Mouse (Mus musculus) left cerebral cortex, adult 11 months (tissue): ENCODE measurements around the gene Ank3.
A peak's percentile ranks its signal among the peaks of the same experiment; 100 is the strongest.

Experiments used
- DNase-seq: peaks from one replicate; pipeline ENCODE4 v3.0.0; 2022; ENCODE audit warnings: low spot score

The Ank3 gene

GRCm38 (mm10) chr10:69477656-69478055, 79.1 kb downstream of the Ank3 start:
- no peak for DNase-seq

DNA sequence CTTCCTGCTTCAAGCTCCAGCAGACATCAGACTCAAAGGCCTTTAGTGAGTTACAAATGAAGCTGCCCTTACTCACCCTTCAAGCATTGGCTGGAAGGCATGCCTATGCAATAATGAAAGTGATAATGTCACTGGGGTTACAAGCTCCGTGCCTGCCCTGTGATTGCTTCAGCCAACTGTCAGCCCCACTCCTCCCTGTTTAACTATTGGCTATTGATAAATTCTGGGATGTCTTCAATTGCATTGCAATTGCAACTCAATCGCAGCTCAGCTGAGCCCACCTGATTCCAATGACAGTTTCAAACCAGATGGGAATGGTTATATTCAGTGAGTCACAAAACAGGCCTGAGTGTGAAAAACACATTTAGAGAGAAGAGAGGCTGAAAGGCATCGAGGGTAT, 80.3 kb downstream of the Ank3 start:
- DNase-seq, result no peak

DNA sequence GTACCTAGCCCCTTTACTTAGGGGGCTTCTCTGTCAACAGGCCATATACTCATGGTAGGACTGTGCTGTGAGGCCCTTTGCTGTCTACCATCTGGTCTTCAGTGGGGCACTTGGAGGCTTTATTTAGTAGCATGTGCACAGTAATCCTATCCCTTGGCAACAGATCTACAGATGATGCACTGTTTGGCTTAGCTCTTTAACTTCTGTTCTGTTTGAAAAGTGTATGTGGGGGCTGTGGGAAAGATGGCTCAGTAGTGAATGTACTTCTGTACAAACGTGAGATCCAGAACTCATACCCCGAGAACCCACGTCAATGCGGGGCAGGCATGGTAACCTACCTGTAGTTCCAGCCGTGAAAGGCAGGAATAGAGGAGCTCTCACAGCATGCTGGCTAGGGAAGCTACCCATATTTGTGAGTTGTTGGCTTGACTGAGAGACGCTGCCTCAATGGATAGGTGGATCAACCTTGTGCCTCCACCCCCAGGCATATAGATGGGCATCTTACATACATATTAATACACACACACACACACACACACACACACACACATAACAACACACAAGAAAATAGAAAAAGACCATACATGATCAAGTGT, 86.7 kb downstream of the Ank3 start:
- DNase-seq, result no peak

DNA sequence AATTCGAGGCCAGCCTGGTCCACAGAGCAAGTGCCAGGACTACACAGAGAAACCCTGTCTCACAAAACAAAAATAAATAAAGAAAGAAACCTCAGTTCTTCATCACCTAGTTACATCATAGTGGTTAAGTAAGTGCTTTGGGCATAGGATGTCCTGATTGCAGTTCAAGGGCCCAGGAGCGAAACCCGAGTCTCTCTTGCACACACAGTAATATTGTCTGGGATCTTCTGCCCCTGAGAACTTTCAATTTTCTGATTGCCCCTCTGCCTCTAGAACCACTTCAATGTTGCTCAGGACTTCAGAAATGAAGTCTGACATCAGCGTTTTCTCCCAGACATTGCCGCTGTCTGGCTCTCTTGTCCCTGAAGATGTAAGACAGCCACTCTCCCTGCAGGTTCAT, 91.6 kb downstream of the Ank3 start:
- no peak for DNase-seq

GRCm38 (mm10) chr10:69491975-69492374, 93.4 kb downstream of the Ank3 start:
- no peak for DNase-seq

- no peak for DNase-seq
Measured at GRCm38 (mm10) chr10:69497382-69497781, 98.8 kb downstream of the Ank3 start.

- peak; percentile 73 for DNase-seq
Measured at GRCm38 (mm10) chr10:69500171-69500860, 101.7 kb downstream of the Ank3 start.

GRCm38 (mm10) chr10:69503791-69504190, 105.2 kb downstream of the Ank3 start:
- DNase-seq, result no peak

GRCm38 (mm10) chr10:69507719-69508118, 109.1 kb downstream of the Ank3 start:
- DNase-seq, result no peak

- DNase-seq, result no peak
Measured at GRCm38 (mm10) chr10:69510392-69510791, 111.8 kb downstream of the Ank3 start.

DNA sequence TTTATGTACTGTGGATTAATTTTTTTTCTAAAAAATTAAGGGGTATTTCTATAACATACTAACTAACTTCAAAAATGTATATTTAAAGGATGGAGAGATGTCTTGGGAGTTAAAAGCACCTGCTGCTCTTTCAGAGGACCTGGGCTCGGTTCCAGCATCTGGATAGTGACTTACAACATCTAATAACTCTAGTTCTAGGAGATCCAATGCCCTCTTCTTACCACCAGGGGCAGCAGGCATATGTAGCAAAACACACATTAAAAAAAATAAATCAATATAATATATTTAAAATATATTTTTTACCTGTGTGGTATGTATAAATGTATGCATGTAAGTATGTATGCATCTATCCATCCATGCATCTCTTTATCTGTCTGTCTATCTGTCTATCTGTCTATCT, 112.7 kb downstream of the Ank3 start:
- no peak for DNase-seq

- DNase-seq, result no peak
Measured at GRCm38 (mm10) chr10:69521977-69522376, 123.4 kb downstream of the Ank3 start.

GRCm38 (mm10) chr10:69523202-69523601, 124.6 kb downstream of the Ank3 start:
- no peak for DNase-seq

DNA sequence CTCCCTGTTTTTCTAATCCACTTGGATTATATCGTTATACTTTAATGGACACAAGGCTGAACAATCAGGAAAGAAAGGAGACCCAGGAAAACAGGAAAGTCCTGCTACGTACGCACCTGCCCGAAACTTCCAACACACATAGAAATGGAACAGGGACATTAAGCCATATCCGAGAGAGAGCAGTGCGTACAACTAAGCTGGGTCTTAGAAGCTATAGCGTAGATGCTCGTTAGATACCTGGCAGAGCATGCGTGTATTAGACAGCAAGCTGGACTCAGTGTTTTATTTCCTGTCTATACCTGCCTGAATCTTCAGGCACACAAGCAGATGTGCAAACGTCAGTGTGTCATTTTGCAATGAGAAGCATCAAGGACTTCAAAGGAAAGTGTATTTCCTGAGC, 128.7 kb downstream of the Ank3 start:
- DNase-seq, result no peak

GRCm38 (mm10) chr10:69528746-69529145, 130.2 kb downstream of the Ank3 start:
- no peak for DNase-seq

- DNase-seq, result no peak
Measured at GRCm38 (mm10) chr10:69530326-69530725, 131.8 kb downstream of the Ank3 start.

GRCm38 (mm10) chr10:69531569-69531968, 133.0 kb downstream of the Ank3 start:
- DNase-seq, result no peak

DNA sequence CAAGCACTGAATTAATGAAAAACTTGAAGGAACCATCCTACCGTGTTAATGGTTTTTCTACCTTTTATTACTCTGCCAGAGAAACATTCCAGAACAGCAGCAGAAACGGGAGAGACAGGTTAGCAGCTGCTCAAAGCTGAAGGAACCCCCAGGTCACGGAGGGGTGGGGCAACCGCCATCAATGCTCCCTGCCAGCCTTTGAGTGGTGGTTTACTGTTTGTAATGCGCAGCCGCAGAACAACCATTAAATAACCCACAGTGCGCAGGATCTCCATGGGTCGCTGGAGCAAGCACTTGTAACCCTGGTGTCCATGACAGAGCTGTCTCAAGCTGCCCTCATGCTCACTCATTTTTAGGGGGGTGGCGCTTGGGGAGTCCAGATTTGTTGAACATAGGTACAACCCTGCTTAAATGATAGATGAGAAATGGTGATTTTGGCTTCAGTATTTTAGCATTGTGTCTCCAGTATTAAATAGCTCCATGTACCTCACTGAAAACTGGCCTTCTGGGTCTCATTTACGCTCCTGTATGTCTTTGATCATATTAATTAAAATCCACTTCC, 133.7 kb downstream of the Ank3 start:
- no peak for DNase-seq

DNA sequence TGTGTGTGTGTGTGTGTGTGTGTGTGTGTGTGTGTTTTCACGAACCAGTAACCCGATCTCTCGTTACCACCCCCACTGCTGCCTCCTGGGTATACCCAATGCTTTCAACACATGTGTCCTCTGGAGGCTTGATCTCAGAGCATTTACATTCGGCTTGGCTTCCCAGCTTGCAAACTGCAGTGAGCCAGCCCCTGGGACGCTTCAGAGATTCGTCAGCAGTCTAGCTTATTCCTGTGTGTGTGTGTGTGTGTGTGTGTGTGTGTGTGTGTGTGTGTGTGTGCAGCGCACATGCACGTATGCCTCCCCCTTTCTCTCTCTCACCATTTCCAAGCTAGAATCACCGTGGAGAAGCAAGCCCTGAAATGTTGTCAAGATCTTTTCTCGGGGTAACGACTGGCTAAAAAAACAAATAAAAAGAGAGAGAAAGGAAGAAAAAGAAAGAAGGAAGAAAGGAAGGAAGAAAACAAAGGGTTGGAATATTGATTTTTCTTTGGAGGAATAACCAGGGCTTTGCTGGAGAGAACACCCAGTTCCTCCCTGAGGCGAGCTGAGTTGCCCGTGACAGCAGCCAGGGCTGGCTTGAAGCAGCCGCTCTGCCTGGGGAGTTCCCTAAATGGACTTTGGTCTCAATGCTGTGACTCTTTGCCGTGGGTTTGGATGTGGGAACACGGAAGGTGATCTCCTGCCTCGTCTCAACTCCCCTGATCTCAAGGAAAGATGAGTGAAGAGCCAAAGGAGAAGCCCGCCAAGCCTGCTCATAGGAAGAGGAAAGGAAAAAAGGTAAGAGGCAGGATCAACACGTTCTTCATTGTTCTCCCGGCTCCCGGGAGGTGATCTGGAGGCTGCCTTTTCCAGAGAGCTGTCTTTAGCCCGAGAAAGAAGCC, 135.2 kb downstream of the Ank3 start:
- DNase-seq, result peak; percentile 41

GRCm38 (mm10) chr10:69534716-69535115, 136.1 kb downstream of the Ank3 start:
- DNase-seq, result no peak

DNA sequence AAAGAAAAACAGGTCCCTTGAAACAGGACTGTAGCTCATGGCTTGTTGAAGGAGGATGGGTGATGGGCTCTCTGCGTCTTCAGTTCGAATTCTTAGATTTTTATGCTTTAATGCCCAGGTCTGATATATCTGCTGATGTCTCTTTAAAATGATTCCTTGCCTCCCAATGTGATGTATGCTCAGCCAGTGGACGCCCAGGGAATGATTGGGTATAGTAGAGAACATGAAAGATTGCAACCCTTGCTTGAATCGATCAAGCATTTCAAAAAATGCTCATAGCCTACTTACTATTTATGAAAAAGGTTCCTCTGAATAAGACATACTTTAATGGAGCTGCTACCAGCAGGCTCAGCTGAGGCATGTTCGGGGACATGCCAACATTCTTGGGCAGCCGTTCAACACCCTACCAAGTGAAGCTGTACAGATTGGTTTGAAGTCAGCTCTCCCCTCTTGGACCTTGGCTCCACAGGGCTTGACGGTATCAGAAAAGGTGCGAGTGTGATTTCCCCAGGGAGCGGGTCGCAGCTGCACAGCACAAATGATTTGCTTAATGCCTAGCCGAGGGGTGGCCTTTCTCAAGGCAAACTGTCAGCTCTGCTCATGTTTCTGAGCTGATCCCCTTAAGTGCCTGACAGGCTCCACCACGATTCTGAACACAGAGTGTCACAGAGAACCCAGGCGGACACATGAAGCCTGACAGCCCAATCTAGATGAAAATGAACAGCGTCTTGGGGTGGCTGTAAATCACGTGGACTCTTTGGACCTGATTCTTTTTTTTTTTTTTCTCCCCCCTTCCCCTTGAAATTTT, 136.8 kb downstream of the Ank3 start:
- no peak for DNase-seq

DNA sequence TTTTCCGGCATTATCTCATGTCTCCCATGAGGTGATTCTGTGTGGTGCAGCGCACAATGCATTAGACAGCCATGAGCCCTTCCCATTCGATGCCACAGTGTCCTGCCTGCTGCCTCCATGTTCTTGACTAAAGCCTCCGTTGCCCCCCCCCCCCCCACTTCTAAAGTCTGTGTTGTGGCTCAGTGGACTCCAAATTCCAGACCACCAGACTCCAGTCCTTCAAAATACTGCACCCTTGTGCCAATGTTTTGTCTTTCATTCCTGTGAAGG, 137.3 kb downstream of the Ank3 start:
- DNase-seq, result no peak
